Mouse (Mus musculus) liver, embryonic 14.5 days (tissue): ENCODE data around the gene Aldob. TPM values are rescaled to one million over a fixed set of nuclear protein-coding genes. Genes with fewer than 3 reads are reported as not detected.
"Not testable (repeated sequence)": the region's sequence is repeated elsewhere in the genome, so short reads cannot be mapped to it uniquely, and the experiment has no call there.

Experiments
- ATAC-seq: fragments of 200-750 bp; cut with Nextera tagmentation; 2 replicates; pipeline ENCODE4 v1.8.0; 2017; ENCODE audit warnings: moderate number of reproducible peaks, mild to moderate bottlenecking, moderate library complexity; ENCODE audit not compliant: insufficient read depth
- DNase-seq, 3 experiments: peaks; one replicate each; pipeline ENCODE4 v3.0.0-alpha.2; 2012 to 2013; ENCODE audit warnings: low read depth in 3 of 3, low spot score in 3 of 3
- H3K27ac ChIP-seq: fragments of 300-500 bp; sonication (generic); 2 replicates; pipeline ENCODE4 v1.5.1; 2014; ENCODE audit warnings: moderate library complexity, mild to moderate bottlenecking, control low read depth, inconsistent platforms
- H3K27me3 ChIP-seq: fragments of 300-500 bp; sonication (generic); 2 replicates; pipeline ENCODE4 v1.6.1; 2014; ENCODE audit warnings: mild to moderate bottlenecking, low read length, moderate library complexity; ENCODE audit not compliant: control insufficient read depth, insufficient read depth
- H3K36me3 ChIP-seq: fragments of 300-500 bp; sonication (generic); replicated peaks from 2 replicates; pipeline ENCODE4 v1.6.1; 2014; ENCODE audit warnings: low read depth; ENCODE audit not compliant: control insufficient read depth, insufficient read depth
- H3K4me1 ChIP-seq, 2 experiments: fragments of 200-500 bp in 1 of 2; fragments of 300-500 bp in 1 of 2; sonication (generic) in 1 of 2; replicated peaks; 2 replicates each; pipeline ENCODE4 v1.6.1; 2012 to 2014; ENCODE audit warnings: antibody characterized with exemption in 1 of 2, inconsistent platforms in 1 of 2, low read length in 1 of 2; ENCODE audit not compliant: control insufficient read depth in 2 of 2, insufficient read depth in 2 of 2
- H3K4me2 ChIP-seq: fragments of 300-500 bp; sonication (generic); 2 replicates; pipeline ENCODE4 v1.6.1; 2014; ENCODE audit warnings: low read depth, mild to moderate bottlenecking, control low read depth, moderate library complexity
- H3K4me3 ChIP-seq, 2 experiments: fragments of 200-500 bp in 1 of 2; fragments of 300-500 bp in 1 of 2; sonication (generic) in 1 of 2; 2 replicates each; pipeline ENCODE4 v1.5.1; 2012 to 2014; ENCODE audit warnings: low read depth in 2 of 2, low read length in 2 of 2, mild to moderate bottlenecking in 2 of 2, control low read depth in 1 of 2, inconsistent platforms in 1 of 2, moderate library complexity in 1 of 2; ENCODE audit not compliant: insufficient read depth in 1 of 2
- H3K9ac ChIP-seq: fragments of 300-500 bp; sonication (generic); replicated peaks from 2 replicates; pipeline ENCODE4 v1.6.1; 2014; ENCODE audit warnings: mild to moderate bottlenecking, control low read depth, moderate library complexity
- H3K9me3 ChIP-seq: fragments of 300-500 bp; sonication (generic); 2 replicates; pipeline ENCODE4 v1.6.1; 2016; ENCODE audit warnings: low read length, mixed read lengths; ENCODE audit not compliant: control insufficient read depth
- CTCF ChIP-seq: IDR thresholded peaks from 2 replicates; pipeline ENCODE4 v1.5.1; 2016; ENCODE audit warnings: antibody characterized with exemption, low read depth, control low read depth
- EP300 ChIP-seq: IDR thresholded peaks from 2 replicates; pipeline ENCODE4 v1.6.1; 2016; ENCODE audit warnings: antibody characterized with exemption, low read depth
- WGBS: fragments of 180-500 bp; shearing (Covaris S2); extraction: QIAGEN DNeasy Blood & Tissue Kit; methylation state at CpG from one replicate; pipeline ENCODE4 v1.1.7; 2014; ENCODE audit not compliant: insufficient replicate concordance; 5-methylcytosine and 5-hydroxymethylcytosine counted together
- polyA plus RNA-seq, 2 experiments: library from polyadenylated mRNA; depleted of rRNA in 1 of 2; stranded (reverse) in 1 of 2; unstranded in 1 of 2; fragments of >200 nt; fragmentation: Nextera tagmentation in 1 of 2; extraction: Ambion mirVana in 1 of 2; gene quantifications; 2 replicates each; pipeline versions ENCODE4 v1.2.1 to v1.2.3; 2012 to 2014

Gene Aldob
- polyA plus RNA-seq, 2 experiments: 103 to 240 TPM

DNA sequence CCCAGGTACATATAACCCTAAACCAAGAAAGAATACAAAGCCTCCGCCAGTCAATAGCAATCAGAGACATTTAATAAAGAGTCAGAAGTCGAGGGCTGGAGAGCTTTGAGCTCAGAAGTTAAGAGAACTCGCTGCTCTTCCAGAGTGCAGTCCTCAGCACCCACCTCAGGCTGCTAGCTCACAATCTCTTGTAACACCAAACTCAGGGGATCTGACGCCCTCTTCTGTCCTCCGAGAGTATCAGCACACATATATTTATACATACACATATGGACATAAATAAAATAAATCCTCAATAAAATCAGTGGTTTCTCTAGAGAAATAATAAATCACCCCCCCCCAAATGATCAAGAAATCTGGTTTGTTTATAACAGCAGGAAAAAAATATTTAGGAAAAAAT lies 29.9 kb downstream of the Aldob start:
- TF ChIP-seq CTCF (peak; percentile 63), EP300 (no peak)
- no peak overlapping the region for H3K27ac ChIP-seq
- no peaks in the 10 kb centered on the region for H3K27me3 ChIP-seq
- peaks cover 5% of the 10 kb centered on the region; the same call in 1 of the 2 replicates for H3K36me3 ChIP-seq
- ATAC-seq (no peak), DNase-seq (peak; percentile 41 to 57 (median 53))
- peak overlapping the region; percentile 38 to 78; a peak in 3 of 4 replicates for H3K4me3 ChIP-seq
- 58% methylated on average over 5 of the region's 5 CpGs for WGBS
- peak overlapping the region; percentile 81 for H3K4me2 ChIP-seq
- peaks cover 7 to 14% of the 10 kb centered on the region in 2 experiments for H3K4me1 ChIP-seq
- no peak overlapping the region for H3K9ac ChIP-seq
- H3K9me3 ChIP-seq: no peaks in the 10 kb centered on the region

DNA sequence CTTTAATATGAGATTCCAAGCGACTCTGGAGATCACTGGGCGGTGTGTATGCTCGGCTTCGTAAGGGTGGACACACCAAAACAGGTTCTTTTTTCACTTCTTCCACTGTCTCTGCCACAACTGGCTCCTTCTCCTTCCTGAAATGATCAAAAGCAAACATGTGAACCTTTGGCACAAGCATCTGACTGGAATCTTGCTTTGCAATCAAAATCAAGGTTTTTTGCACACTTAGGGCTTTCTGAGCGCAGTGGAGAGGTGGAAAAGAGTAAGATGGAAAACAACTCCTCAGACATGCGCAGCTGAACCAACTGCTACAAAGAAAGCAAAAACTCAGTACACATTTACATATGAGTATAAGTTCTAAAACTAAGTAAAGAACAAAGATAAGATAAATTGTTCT lies 34.9 kb downstream of the Aldob start:
- ATAC-seq (no peak), DNase-seq (no peak)
- H3K27ac ChIP-seq: no peak overlapping the region
- peaks cover 3 to 7% of the 10 kb centered on the region in 2 experiments; a peak in 3 of 4 replicates for H3K4me1 ChIP-seq
- no peaks in the 10 kb centered on the region for H3K27me3 ChIP-seq
- H3K4me3 ChIP-seq: no peak overlapping the region
- H3K9me3 ChIP-seq: no peaks in the 10 kb centered on the region
- H3K9ac ChIP-seq: no peak overlapping the region
- H3K4me2 ChIP-seq: no peak overlapping the region
- WGBS: 86% methylated on average over 6 of the region's 6 CpGs
- H3K36me3 ChIP-seq: peaks cover 22% of the 10 kb centered on the region
- TF ChIP-seq EP300: no peak
- no peak for TF ChIP-seq CTCF

DNA sequence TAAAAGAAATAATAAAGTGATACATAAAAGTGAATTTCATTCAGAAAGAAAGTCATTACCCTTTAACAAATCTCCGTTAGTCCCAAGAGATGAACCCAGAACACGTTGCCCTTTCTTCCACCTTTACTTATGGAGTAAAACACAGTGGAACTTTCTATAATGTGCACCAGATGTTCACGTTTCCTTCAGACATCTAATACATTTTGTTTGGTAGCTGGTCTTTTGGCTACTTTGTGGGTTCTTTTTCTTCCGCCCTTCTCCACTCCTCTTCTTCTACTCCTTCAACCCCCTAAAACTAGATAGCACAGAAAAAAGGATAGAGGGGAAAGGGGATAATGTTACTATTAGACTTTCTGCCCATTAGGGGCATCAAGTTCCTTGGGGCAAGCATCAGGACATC lies 36.7 kb downstream of the Aldob start:
- H3K36me3 ChIP-seq: peaks cover 18% of the 10 kb centered on the region
- H3K4me1 ChIP-seq: 0 out of 4 replicates have a peak, but pooled peaks cover 0 to 6% of the 10 kb centered on the region in 2 experiments
- no peak overlapping the region for H3K4me3 ChIP-seq
- no peak for ATAC-seq
- H3K9me3 ChIP-seq: no peaks in the 10 kb centered on the region
- TF ChIP-seq EP300 (no peak), CTCF (no peak)
- H3K27ac ChIP-seq: no peak overlapping the region
- DNase-seq: no peak
- H3K9ac ChIP-seq: no peak overlapping the region
- H3K27me3 ChIP-seq: no peaks in the 10 kb centered on the region
- H3K4me2 ChIP-seq: no peak overlapping the region
- 87% methylated on average over 4 of the region's 4 CpGs for WGBS

DNA sequence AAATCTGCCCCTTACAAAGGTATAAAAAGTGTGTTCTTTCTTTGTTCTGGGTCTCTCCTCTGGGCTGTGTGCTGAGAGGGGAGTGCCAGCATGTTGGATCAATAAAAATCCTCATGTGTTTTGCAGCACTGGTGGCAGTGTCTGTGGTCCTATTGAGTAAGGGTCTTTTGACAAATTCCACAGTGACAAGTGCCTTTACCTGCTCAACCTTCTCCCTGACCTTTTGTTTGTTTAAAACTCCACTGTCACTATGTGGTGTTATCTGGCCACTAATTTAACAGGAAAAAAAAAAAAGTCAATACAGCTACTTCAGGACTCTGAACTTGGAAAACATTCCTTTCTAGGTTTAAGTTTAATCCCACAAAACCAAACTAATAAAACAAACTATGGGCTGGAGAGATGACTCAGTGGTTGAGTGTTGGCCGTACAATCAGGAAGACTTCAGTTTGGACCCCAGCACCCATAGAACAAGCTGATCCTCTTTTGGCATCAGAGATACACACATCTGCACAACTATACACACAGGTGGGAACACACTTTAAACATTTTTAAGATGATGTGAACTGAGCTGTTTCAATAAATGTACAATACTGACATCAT lies 39.0 kb downstream of the Aldob start:
- H3K9ac ChIP-seq, H3K9me3 ChIP-seq, H3K27me3 ChIP-seq, H3K4me3 ChIP-seq, H3K4me2 ChIP-seq, H3K27ac ChIP-seq, DNase-seq, H3K4me1 ChIP-seq: not testable (repeated sequence)
- peak; percentile 60 for ATAC-seq
- H3K36me3 ChIP-seq: peaks cover 18% of the 10 kb centered on the region
- WGBS: 68% methylated on average over 1 of the region's 1 CpGs

DNA sequence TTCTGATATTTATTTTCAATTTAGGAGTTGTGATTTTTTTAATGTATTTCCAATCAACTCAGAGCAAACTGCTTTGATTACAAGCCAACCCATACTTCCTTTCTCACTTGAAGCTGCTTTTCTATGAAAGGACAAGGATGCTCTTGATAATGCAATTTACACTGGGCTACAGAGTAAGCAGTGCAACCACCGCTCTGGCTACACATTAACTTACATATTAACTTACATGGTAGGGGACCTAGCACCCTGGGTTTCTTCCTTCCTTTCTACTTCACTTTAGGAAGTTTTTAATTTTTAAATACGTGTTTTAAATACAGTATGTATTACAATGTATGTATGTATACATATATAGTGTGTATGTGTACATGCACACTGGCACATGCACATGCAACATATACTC lies 40.2 kb downstream of the Aldob start:
- Histone ChIP-seq H3K27ac (no peak overlapping the region), H3K27me3 (no peaks in the 10 kb centered on the region), H3K4me1 (peaks cover 0 to 4% of the 10 kb centered on the region in 2 experiments; a peak in 3 of 4 replicates), H3K4me2 (no peak overlapping the region), H3K9me3 (no peaks in the 10 kb centered on the region), H3K9ac (no peak overlapping the region), H3K36me3 (peaks cover 14% of the 10 kb centered on the region), H3K4me3 (no peak overlapping the region)
- WGBS: 59% methylated on average over 2 of the region's 2 CpGs
- no peak for DNase-seq
- TF ChIP-seq CTCF: no peak
- TF ChIP-seq EP300: no peak
- no peak for ATAC-seq
